Mouse (Mus musculus) C2C12 (cell line): ENCODE measurements around the gene Tmem168. TPM values are rescaled to one million over a fixed set of nuclear protein-coding genes. Genes with fewer than 3 reads are reported as not detected.

ENCODE experiments used
- H3K27me3 ChIP-seq: one replicate; pipeline ENCODE4 v1.6.1; 2011; ENCODE audit not compliant: control insufficient read depth, insufficient read depth, insufficient read length
- H3K36me3 ChIP-seq: one replicate; pipeline ENCODE4 v1.6.1; 2011; ENCODE audit not compliant: control insufficient read depth, insufficient read depth
- H3K4me3 ChIP-seq: one replicate; pipeline ENCODE4 v1.5.1; 2011; ENCODE audit warnings: mild to moderate bottlenecking, control low read depth; ENCODE audit not compliant: poor library complexity, insufficient read depth, severe bottlenecking
- H3K79me2 ChIP-seq: one replicate; pipeline ENCODE4 v1.6.1; 2011; ENCODE audit not compliant: control insufficient read depth, insufficient read depth
- H3K79me3 ChIP-seq: one replicate; pipeline ENCODE4 v1.6.1; 2011; ENCODE audit warnings: low read depth, control low read depth
- H3ac ChIP-seq: one replicate; pipeline ENCODE3; 2011; ENCODE audit warnings: low read depth; ENCODE audit not compliant: control insufficient read depth, insufficient read length
- CEBPB ChIP-seq: IDR thresholded peaks from one replicate; pipeline ENCODE4 v1.6.1; 2011; ENCODE audit warnings: low read depth, mild to moderate bottlenecking, control low read depth, moderate library complexity
- CTCF ChIP-seq: IDR thresholded peaks from one replicate; pipeline ENCODE4 v1.5.1; 2011; ENCODE audit not compliant: control insufficient read depth, insufficient read depth, insufficient read length
- FOSL1 ChIP-seq: IDR thresholded peaks from one replicate; pipeline ENCODE4 v1.8.0; 2011; ENCODE audit warnings: mild to moderate bottlenecking, low read length; ENCODE audit not compliant: poor library complexity, insufficient read depth, severe bottlenecking
- MAX ChIP-seq: IDR thresholded peaks from one replicate; pipeline ENCODE4 v1.6.1; 2011; ENCODE audit warnings: mild to moderate bottlenecking, control low read depth
- MYOD1 ChIP-seq: IDR thresholded peaks from one replicate; pipeline ENCODE4 v1.6.1; 2011; ENCODE audit warnings: low read depth; ENCODE audit not compliant: control insufficient read depth, insufficient read length
- MYOG ChIP-seq: IDR thresholded peaks from one replicate; pipeline ENCODE4 v1.6.1; 2011; ENCODE audit not compliant: control insufficient read depth, insufficient read length; ENCODE audit errors: extremely low read depth
- USF1 ChIP-seq: IDR thresholded peaks from one replicate; pipeline ENCODE4 v1.6.1; 2011; ENCODE audit warnings: low read depth, mild to moderate bottlenecking, control low read depth, moderate library complexity
- polyA plus RNA-seq: library from polyadenylated mRNA; unstranded; fragments of >200 nt; fragmentation: generic; extraction: Trizol; gene quantifications from one replicate; pipeline ENCODE4 v1.2.1, GENCODE M21; 2012; ENCODE audit warnings: missing spikeins

The Tmem168 gene
- polyA plus RNA-seq, 1 experiment: 6.6 TPM

DNA sequence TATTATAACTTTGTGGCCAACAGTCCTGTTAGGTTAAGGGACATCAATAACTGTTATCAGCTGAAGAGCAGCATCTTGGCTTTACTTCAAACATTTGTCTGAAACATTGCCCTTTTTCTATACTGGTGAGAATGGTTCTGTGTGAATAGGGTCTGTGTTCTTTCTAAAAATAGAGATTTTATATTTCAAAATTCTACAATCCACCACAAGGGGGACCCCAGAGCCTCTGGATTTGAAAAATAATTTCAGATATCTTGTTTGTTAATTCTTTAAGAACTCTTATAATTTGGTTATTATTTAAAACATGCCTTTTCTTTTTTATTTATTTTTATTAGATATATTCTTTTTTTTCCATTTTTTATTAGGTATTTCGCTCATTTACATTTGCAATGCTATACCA is 42.2 kb downstream of the Tmem168 start:
- no peak for TF ChIP-seq CTCF
- TF ChIP-seq CEBPB: no peak
- TF ChIP-seq MYOG: no peak
- no peak for TF ChIP-seq MYOD1
- no peak for TF ChIP-seq FOSL1
- TF ChIP-seq MAX: no peak
- no peak for TF ChIP-seq USF1
- Histone ChIP-seq H3K4me3 (no peak overlapping the region), H3K79me2 (no peaks in the 10 kb centered on the region), H3K27me3 (no peaks in the 10 kb centered on the region), H3K36me3 (no peaks in the 10 kb centered on the region), H3K79me3 (no peaks in the 10 kb centered on the region), H3ac (no peak overlapping the region)

DNA sequence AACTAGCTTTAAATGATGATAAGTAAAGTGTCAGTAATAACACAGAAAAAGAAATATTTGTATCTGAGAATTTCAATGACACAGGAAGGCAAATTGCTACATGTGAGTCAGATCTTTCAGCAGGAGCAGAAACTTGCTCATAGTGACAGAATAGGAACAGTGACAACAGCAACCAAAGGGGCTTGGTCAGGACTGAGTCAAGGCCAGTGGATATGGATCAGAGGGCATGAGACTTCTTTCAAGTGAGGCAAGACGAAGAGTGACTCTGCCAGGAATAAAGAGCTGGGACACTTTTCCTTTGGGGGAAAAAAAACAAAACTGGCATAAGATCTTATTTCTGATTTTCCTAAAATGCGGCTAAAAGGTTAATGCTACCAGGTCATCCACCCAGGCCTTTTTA is 52.6 kb downstream of the Tmem168 start:
- no peaks in the 10 kb centered on the region for H3K36me3 ChIP-seq
- H3K79me2 ChIP-seq: no peaks in the 10 kb centered on the region
- no peaks in the 10 kb centered on the region for H3K27me3 ChIP-seq
- TF ChIP-seq CTCF: no peak
- H3K79me3 ChIP-seq: no peaks in the 10 kb centered on the region
- no peak overlapping the region for H3ac ChIP-seq
- no peak overlapping the region for H3K4me3 ChIP-seq

DNA sequence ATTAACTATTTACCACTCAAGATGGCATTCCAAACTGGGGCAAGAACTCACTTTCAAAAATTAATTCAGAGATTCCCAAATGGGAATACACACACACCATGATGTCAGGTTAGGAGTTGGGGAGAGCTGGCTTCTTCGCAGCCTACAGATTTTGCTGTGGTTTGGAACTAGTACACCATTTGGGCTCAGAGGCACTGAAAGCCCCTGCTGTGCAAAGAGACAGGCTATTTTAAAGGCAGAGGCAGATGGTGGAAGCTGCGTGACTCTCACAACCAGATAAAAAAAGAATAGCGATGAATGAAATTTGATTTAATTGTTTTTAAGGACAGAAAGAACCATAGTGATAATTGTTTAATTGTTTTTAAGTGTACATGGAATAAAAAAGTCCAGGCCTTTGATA is 66.1 kb downstream of the Tmem168 start:
- TF ChIP-seq MYOD1: no peak

DNA sequence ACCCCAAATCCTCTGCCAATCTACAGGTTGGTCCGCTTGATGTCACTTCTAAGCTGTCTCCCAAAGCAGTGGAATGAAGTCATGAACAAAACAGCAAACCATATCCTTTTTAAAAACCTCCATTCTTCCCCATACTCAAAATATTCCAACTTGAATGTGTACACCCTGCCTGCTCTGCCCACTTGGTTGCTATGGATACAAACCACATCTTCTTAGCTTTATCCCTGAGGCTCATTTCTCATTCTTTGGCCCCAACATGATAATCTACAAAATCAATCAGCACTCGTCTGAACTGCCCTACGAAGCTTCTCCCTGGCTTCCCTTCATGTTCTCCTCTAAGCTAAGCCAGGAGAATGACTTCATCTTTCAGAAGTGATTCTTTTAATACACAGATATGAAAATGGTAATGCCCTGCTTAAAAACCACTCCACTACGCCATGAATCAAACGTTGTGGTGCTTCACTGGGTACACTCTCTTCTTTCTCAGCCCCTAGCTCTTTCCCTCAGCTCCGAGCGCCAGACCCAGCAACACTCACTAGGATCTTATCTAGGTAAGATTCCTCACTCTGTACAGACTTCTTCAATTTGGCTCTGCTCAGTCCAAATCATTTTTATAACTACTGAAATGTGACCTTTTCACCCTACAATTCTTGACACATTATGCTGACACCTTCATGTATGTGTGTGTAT is 70.5 kb downstream of the Tmem168 start:
- H3K4me3 ChIP-seq: no peak overlapping the region
- no peaks in the 10 kb centered on the region for H3K79me3 ChIP-seq
- H3ac ChIP-seq: no peak overlapping the region
- no peak for TF ChIP-seq MAX
- H3K36me3 ChIP-seq: no peaks in the 10 kb centered on the region
- H3K79me2 ChIP-seq: no peaks in the 10 kb centered on the region
- H3K27me3 ChIP-seq: no peaks in the 10 kb centered on the region

More for the DNA sequence above, 66.1 kb downstream of the Tmem168 start:
- Histone ChIP-seq H3ac (no peak overlapping the region), H3K79me2 (no peaks in the 10 kb centered on the region), H3K4me3 (no peak overlapping the region), H3K79me3 (no peaks in the 10 kb centered on the region), H3K36me3 (no peaks in the 10 kb centered on the region), H3K27me3 (no peaks in the 10 kb centered on the region)

Other genes with a start within 250 kb of the Tmem168 start
- gene Bmt2, start 69.9 kb upstream of the Tmem168 start, polyA plus RNA-seq: 1.9 TPM
- 0.98 TPM for gene Gpr85, start 231.8 kb upstream of the Tmem168 start, polyA plus RNA-seq